Mouse (Mus musculus) ES-Bruce4 (cell line): ENCODE results near the gene Ctrc. TPM values are rescaled to one million over a fixed set of nuclear protein-coding genes. Genes with fewer than 3 reads are reported as not detected.

Source experiments
- H3K27ac ChIP-seq: 2 replicates; pipeline ENCODE4 v1.5.1; 2012; ENCODE audit warnings: low read length, inconsistent platforms; ENCODE audit not compliant: insufficient read depth
- H3K27me3 ChIP-seq: 2 replicates; pipeline ENCODE4 v1.6.1; 2012; ENCODE audit warnings: mild to moderate bottlenecking, low read length, inconsistent platforms; ENCODE audit not compliant: control insufficient read depth, poor library complexity, insufficient read depth, severe bottlenecking
- H3K36me3 ChIP-seq: 2 replicates; pipeline ENCODE4 v1.6.1; 2012; ENCODE audit warnings: inconsistent platforms, mild to moderate bottlenecking, low read length, moderate library complexity; ENCODE audit not compliant: control insufficient read depth, poor library complexity, insufficient read depth, severe bottlenecking
- H3K4me1 ChIP-seq: one replicate; pipeline ENCODE4 v1.8.1; 2011; ENCODE audit warnings: low read length; ENCODE audit not compliant: control insufficient read depth, insufficient read depth
- H3K4me3 ChIP-seq: 2 replicates; pipeline ENCODE4 v1.5.1; 2011; ENCODE audit warnings: low read depth, mild to moderate bottlenecking, low read length
- H3K9ac ChIP-seq: 2 replicates; pipeline ENCODE4 v1.6.1; 2012; ENCODE audit warnings: low read depth, mild to moderate bottlenecking, inconsistent platforms; ENCODE audit not compliant: poor library complexity, severe bottlenecking
- H3K9me3 ChIP-seq: replicated peaks from 2 replicates; pipeline ENCODE4 v1.6.1; 2012; ENCODE audit warnings: mild to moderate bottlenecking, low read length, inconsistent platforms; ENCODE audit not compliant: control insufficient read depth, poor library complexity, insufficient read depth, severe bottlenecking
- CTCF ChIP-seq: IDR thresholded peaks from one replicate; pipeline ENCODE4 v1.8.1; 2011; ENCODE audit warnings: low read depth, low read length
- EP300 ChIP-seq: IDR thresholded peaks from 2 replicates; pipeline ENCODE4 v1.6.1; 2011; ENCODE audit warnings: low read depth, low read length; ENCODE audit not compliant: insufficient read depth
- POLR2A ChIP-seq: IDR thresholded peaks from one replicate; pipeline ENCODE4 v1.8.1; 2011; ENCODE audit warnings: low read length; ENCODE audit not compliant: insufficient read depth
- polyA plus RNA-seq: library from polyadenylated mRNA; stranded (reverse); fragments of >200 nt; gene quantifications from 2 replicates; pipeline ENCODE4 v1.2.4, GENCODE M21; 2011; ENCODE audit warnings: low read depth; ENCODE audit not compliant: missing spikeins, insufficient read depth, insufficient read length

Gene Ctrc
- polyA plus RNA-seq, 1 experiment: not detected

DNA sequence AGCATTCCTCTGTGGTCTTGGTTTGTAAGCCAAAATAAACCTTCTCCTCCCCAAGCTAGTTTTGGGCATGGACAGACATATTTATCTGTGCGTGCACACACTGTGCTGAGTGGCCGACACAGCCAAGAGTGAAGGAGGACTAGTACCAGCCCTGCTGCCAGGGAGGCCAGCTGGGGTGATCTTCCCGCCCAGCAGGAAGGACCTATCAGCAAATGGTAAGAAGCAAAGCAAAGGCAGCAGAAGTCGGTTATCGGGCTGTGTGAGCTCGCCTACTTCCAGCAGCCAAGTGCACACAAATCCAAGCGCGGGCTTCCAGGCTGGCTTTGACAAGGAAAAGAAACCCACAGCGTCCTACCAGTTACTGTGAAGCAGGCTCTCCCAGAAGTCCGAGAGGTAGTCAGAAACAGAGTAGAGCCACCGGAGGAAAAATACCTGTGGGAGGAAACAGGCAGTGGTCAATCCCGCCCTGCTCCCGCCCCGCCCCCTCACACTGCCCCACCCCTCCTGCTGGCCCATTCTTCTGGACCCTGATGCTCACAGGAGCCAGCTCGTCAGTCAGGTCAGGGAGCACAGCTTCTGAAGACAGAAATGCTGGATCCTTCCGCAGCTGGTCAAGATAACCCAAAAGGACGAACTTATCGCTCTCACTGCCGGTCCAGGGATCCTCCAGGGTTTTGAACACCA lies 78.7 kb downstream of the Ctrc start:
- H3K27me3 ChIP-seq: no peaks in the 10 kb centered on the region
- H3K36me3 ChIP-seq: no peaks in the 10 kb centered on the region
- no peaks in the 10 kb centered on the region for H3K9me3 ChIP-seq
- no peaks in the 10 kb centered on the region for H3K4me1 ChIP-seq
- no peak overlapping the region for H3K9ac ChIP-seq
- TF ChIP-seq CTCF: no peak
- no peak for TF ChIP-seq EP300
- no peak for TF ChIP-seq POLR2A
- no peak overlapping the region for H3K4me3 ChIP-seq
- no peak overlapping the region for H3K27ac ChIP-seq

DNA sequence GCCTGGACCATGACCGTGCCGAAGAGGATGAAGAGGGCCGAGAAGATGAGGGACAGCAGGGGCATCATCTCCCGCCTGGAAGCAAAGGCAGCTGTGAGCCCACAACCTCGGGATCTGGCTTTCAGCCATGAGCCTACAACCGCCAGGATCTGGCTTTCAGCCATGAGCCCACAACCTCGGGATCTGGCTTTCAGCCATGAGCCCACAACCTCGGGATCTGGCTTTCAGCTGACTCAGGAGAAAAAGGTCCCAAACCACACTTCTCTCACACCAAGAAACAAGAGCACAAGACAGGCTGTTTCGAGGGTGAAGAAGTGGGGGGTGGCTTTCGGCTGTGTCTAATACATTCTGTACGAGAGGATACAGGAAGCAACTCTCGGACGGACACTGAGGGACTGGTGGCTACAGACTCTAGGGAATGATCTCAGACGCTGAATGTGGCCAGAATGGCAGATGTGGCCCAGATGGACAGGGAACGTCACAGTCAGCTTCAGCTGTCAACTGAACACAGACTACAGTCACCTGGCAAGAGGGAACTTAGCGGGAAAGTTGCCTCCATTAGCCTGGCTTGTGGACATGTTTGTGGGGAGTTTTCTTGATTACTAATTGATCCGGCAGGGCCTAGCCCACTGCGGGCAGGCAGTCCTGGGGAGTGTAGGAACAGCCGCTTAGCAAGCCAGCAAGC lies 79.3 kb downstream of the Ctrc start:
- no peak overlapping the region for H3K9ac ChIP-seq
- no peak overlapping the region for H3K4me3 ChIP-seq
- H3K9me3 ChIP-seq: no peaks in the 10 kb centered on the region
- no peaks in the 10 kb centered on the region for H3K4me1 ChIP-seq
- H3K36me3 ChIP-seq: no peaks in the 10 kb centered on the region
- H3K27me3 ChIP-seq: no peaks in the 10 kb centered on the region
- no peak overlapping the region for H3K27ac ChIP-seq
- TF ChIP-seq CTCF (no peak), EP300 (no peak), POLR2A (no peak)

DNA sequence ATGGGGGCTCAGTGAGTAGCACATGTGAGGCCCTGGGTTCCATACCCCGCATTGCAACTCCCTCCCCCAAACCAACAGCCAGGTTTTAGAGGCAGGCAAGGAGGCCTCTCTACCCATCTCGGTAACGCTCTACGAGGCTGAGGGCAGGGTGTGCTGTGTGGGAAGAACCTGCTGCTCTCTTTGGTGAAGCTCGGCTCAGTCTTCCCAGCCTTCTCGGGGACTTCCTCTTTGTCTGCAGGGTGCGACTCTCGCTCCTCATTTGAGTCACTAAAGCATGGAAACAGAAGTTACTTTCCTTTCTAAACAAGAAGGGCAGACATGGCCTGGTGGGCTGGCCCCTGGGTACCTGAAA lies 79.9 kb downstream of the Ctrc start:
- Histone ChIP-seq H3K36me3 (no peaks in the 10 kb centered on the region), H3K4me3 (no peak overlapping the region), H3K27ac (no peak overlapping the region), H3K4me1 (no peaks in the 10 kb centered on the region), H3K9me3 (no peaks in the 10 kb centered on the region), H3K27me3 (no peaks in the 10 kb centered on the region), H3K9ac (no peak overlapping the region)
- TF ChIP-seq CTCF (no peak), POLR2A (no peak), EP300 (no peak)

- Histone ChIP-seq H3K4me1 (no peaks in the 10 kb centered on the region), H3K9ac (no peak overlapping the region), H3K27me3 (no peaks in the 10 kb centered on the region), H3K9me3 (no peaks in the 10 kb centered on the region), H3K4me3 (no peak overlapping the region), H3K27ac (no peak overlapping the region), H3K36me3 (no peaks in the 10 kb centered on the region)
- no peak for TF ChIP-seq CTCF
- TF ChIP-seq EP300: no peak
- TF ChIP-seq POLR2A: no peak
Measured at GRCm38 (mm10) chr4:141765008-141765407, 81.2 kb downstream of the Ctrc start.

Other genes with a start within 250 kb of the Ctrc start
- gene Fblim1, start 240.3 kb downstream of the Ctrc start, polyA plus RNA-seq: 73.8 and 76.6 TPM in 2 replicates
- gene Tmem82, start 227.7 kb downstream of the Ctrc start, polyA plus RNA-seq: 3.4 and 4.5 TPM in 2 replicates
- gene Slc25a34, start 222.5 kb downstream of the Ctrc start, polyA plus RNA-seq: 0.82 and 1.8 TPM in 2 replicates
- gene Plekhm2, start 181.5 kb downstream of the Ctrc start, polyA plus RNA-seq: 11.1 and 15.1 TPM in 2 replicates
- 4.1 TPM in 1 of 2 replicates, not detected in the other for gene Rsc1a1, start 160.8 kb downstream of the Ctrc start, polyA plus RNA-seq
- gene Ddi2, start 122.9 kb downstream of the Ctrc start, polyA plus RNA-seq: 46.0 and 50.3 TPM in 2 replicates
- not detected in 2 replicates for gene Agmat, start 99.7 kb downstream of the Ctrc start, polyA plus RNA-seq
- 9.1 and 10.5 TPM in 2 replicates for gene Dnajc16, start 55.4 kb downstream of the Ctrc start, polyA plus RNA-seq
- 17.6 and 20.7 TPM in 2 replicates for gene Casp9, start 52.7 kb downstream of the Ctrc start, polyA plus RNA-seq
- not detected in 2 replicates for gene Cela2a, start 20.2 kb downstream of the Ctrc start, polyA plus RNA-seq
- gene Efhd2, start 28.6 kb upstream of the Ctrc start, polyA plus RNA-seq: 14.5 and 16.3 TPM in 2 replicates
- 1.5 and 2.1 TPM in 2 replicates for gene Fhad1, start 168.7 kb upstream of the Ctrc start, polyA plus RNA-seq
- 16.8 and 18.9 TPM in 2 replicates for gene Tmem51, start 237.9 kb upstream of the Ctrc start, polyA plus RNA-seq